9 mouse cellular contexts compared by ENCODE assay signal in the genomic region with DNA sequence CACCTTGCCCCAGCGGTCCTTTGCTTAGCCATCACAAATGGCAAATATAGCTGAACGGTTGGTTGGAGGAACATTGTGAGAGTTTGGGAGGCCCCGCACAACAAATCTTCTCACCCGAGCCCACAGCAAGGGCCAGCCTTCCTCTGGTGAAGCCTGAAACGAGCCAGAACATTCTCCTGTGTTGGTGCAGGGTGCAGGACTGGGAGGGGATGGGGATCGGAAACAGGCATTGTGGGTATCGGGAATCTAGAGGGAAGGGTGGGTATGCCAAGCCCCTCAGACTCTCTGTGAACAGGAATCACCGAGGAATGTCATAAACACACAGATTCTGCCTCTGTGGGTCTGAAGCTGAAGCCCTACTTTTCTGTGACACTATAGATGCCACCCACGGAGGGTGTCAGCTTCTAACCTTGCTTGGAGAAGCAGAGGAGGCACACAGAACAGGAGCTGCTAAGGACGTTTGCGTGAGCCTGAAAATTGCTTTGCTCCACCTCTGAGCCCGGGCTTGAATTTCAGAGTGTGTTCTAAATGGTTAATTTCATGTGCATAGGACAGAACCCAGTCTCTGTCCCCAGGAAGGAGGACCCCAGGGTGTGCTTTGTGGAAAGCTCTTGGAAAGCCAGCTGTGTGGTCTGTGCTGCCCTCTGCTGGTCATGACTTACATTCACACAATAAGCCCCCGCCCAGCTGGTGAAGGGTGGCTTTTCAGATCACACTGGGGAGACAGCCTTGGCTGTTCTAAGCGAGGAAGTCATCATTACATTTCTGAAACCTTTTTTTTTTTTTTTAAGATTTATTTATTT. TPM values are rescaled to one million over a fixed set of nuclear protein-coding genes. Genes with fewer than 3 reads are reported as not detected.
DNase-seq lines count a peak whose midpoint lies in the region; ATAC-seq and TF ChIP-seq lines count a peak whose summit lies in the region.
"Had no signal": no experiment of that assay in that cellular context is flagged by ENCODE, and none has a peak within 500 bp of the region (broad histone marks: within the 10 kb centered on the region; RNA-seq: fewer than 3 reads in every experiment).

No protein-coding gene starts in this region.

- peaks cover 26% of the 10 kb centered on the region for H3K4me1 ChIP-seq in heart, embryonic 13.5 days
- no peaks in the 10 kb centered on the region for H3K4me1 ChIP-seq in kidney, embryonic 16.5 days (ENCODE audit: insufficient read depth, low read length)
- H3K4me1 ChIP-seq in liver, embryonic 11.5 days (replicated peaks; ENCODE audit: control insufficient read depth, insufficient read depth, low read length) = no peaks in the 10 kb centered on the region
- H3K4me1 ChIP-seq in neural tube, embryonic 13.5 days (replicated peaks) = peaks cover 10% of the 10 kb centered on the region; the same call in 1 of the 2 replicates

- no peaks in the 10 kb centered on the region for H3K36me3 ChIP-seq in heart, embryonic 13.5 days
- H3K36me3 ChIP-seq in kidney, embryonic 16.5 days (ENCODE audit: insufficient read depth, low read length) = no peaks in the 10 kb centered on the region
- no peaks in the 10 kb centered on the region for H3K36me3 ChIP-seq in liver, embryonic 11.5 days (ENCODE audit: control insufficient read depth, insufficient read depth, low read length)
- no peaks in the 10 kb centered on the region for H3K36me3 ChIP-seq in neural tube, embryonic 13.5 days

- peak overlapping the region; percentile 56; the same call in 1 of the 2 replicates for H3K9ac ChIP-seq in heart, embryonic 13.5 days
- 0 out of 2 replicates have a peak overlapping the region, but pooled peaks have one; percentile 20 for H3K9ac ChIP-seq in kidney, embryonic 16.5 days (replicated peaks; ENCODE audit: low read length)
- H3K9ac ChIP-seq in liver, embryonic 11.5 days (ENCODE audit: low read depth, low read length) = no peak overlapping the region
- peak overlapping the region; percentile 45; the same call in 1 of the 2 replicates for H3K9ac ChIP-seq in neural tube, embryonic 13.5 days

- DNase-seq in CD4-positive, CD25-positive, alpha-beta regulatory T cell, adult 2 months (ENCODE audit: low read depth, low spot score) = peak; percentile 85
- peak; percentile 90 for DNase-seq in brain, embryonic 14.5 days (ENCODE audit: low read depth)
- peak; percentile 68 for DNase-seq in liver, embryonic 11.5 days (ENCODE audit: low spot score)
- DNase-seq in testis, postnatal 10 days (ENCODE audit: low spot score) = peak; percentile 88

- peak overlapping the region; percentile 16; the same call in 1 of the 2 replicates for H3K4me3 ChIP-seq in heart, embryonic 13.5 days
- no peak overlapping the region for H3K4me3 ChIP-seq in kidney, embryonic 16.5 days (ENCODE audit: low read length)
- no peak overlapping the region for H3K4me3 ChIP-seq in liver, embryonic 11.5 days (ENCODE audit: low read depth, low read length)
- H3K4me3 ChIP-seq in neural tube, embryonic 13.5 days = no peak overlapping the region
- H3K4me3 ChIP-seq: erythroblast, embryonic 14.5 days had no signal

- ATAC-seq in erythroblast, adult 5-6 weeks (replicated peaks; ENCODE audit: low FRiP score, poor library complexity, severe bottlenecking) = peak; percentile 69
- no peak for ATAC-seq in heart, embryonic 13.5 days (ENCODE audit: extremely low read depth, insufficient number of reproducible peaks, low FRiP score, low TSS enrichment)
- peak; percentile 85; the same call in 1 of the 2 replicates for ATAC-seq in kidney, embryonic 16.5 days (ENCODE audit: low FRiP score, low TSS enrichment)
- 0 out of 2 replicates have a peak, but pooled peaks have one; percentile 34 for ATAC-seq in liver, embryonic 11.5 days (replicated peaks; ENCODE audit: low FRiP score)
- ATAC-seq in neural tube, embryonic 13.5 days (ENCODE audit: low read depth) = peak; percentile 89

- peak overlapping the region; percentile 58 for H3K4me2 ChIP-seq in heart, embryonic 13.5 days
- H3K4me2 ChIP-seq in kidney, embryonic 16.5 days (replicated peaks; ENCODE audit: low read depth, low read length) = no peak overlapping the region
- H3K4me2 ChIP-seq in liver, embryonic 11.5 days = no peak overlapping the region
- peak overlapping the region; percentile 13; the same call in 1 of the 2 replicates for H3K4me2 ChIP-seq in neural tube, embryonic 13.5 days

- peak; percentile 90 for TF ChIP-seq CTCF in brain, embryonic 14.5 days (IDR thresholded peaks at IDR 0.05; ENCODE audit: borderline replicate concordance, extremely low read depth, insufficient read depth, insufficient read length)

- no peaks in the 10 kb centered on the region for H3K9me3 ChIP-seq in heart, embryonic 13.5 days
- no peaks in the 10 kb centered on the region for H3K9me3 ChIP-seq in kidney, embryonic 16.5 days (ENCODE audit: low read length)
- H3K9me3 ChIP-seq in liver, embryonic 11.5 days (ENCODE audit: control insufficient read depth, low read length) = no peaks in the 10 kb centered on the region
- H3K9me3 ChIP-seq in neural tube, embryonic 13.5 days = no peaks in the 10 kb centered on the region

- 37% methylated on average over 14 of the region's 14 CpGs for WGBS in heart, embryonic 13.5 days
- WGBS in kidney, embryonic 16.5 days = 49% methylated on average over 14 of the region's 14 CpGs
- 47% methylated on average over 14 of the region's 14 CpGs for WGBS in liver, embryonic 11.5 days
- 45% methylated on average over 14 of the region's 14 CpGs for WGBS in neural tube, embryonic 13.5 days

- no peaks in the 10 kb centered on the region for H3K27me3 ChIP-seq in heart, embryonic 13.5 days (replicated peaks)
- no peaks in the 10 kb centered on the region for H3K27me3 ChIP-seq in kidney, embryonic 16.5 days (ENCODE audit: insufficient read depth, low read length)
- H3K27me3 ChIP-seq in liver, embryonic 11.5 days (replicated peaks; ENCODE audit: control insufficient read depth, insufficient read depth, low read length) = no peaks in the 10 kb centered on the region; the same call in 1 of the 2 replicates
- H3K27me3 ChIP-seq in neural tube, embryonic 13.5 days = no peaks in the 10 kb centered on the region

- no peak overlapping the region for H3K27ac ChIP-seq in heart, embryonic 13.5 days (replicated peaks)
- H3K27ac ChIP-seq in kidney, embryonic 16.5 days (ENCODE audit: low read length) = no peak overlapping the region
- no peak overlapping the region for H3K27ac ChIP-seq in liver, embryonic 11.5 days (ENCODE audit: low read depth, low read length)
- no peak overlapping the region for H3K27ac ChIP-seq in neural tube, embryonic 13.5 days (replicated peaks)

- no peak for TF ChIP-seq POLR2A in brain, embryonic 14.5 days (IDR thresholded peaks at IDR 0.05; ENCODE audit: borderline replicate concordance, extremely low read depth, insufficient read depth, insufficient read length, poor library complexity, severe bottlenecking)

RNA-seq across cellular contexts. Expression of a gene that starts 7.6 kb away (rescaled TPM):
- polyA plus RNA-seq in brain, embryonic 14.5 days (2012; rRNA removed) = 3.1 and 3.9 TPM in 2 replicates
- total RNA-seq in erythroblast, adult 5-6 weeks (2015; ENCODE audit: low replicate concordance) = not detected in 2 replicates
- not detected in 2 replicates for total RNA-seq in erythroblast, adult 5-6 weeks (2017; ENCODE audit: low replicate concordance)
- 11.0 and 12.0 TPM in 2 replicates for polyA plus RNA-seq in heart, embryonic 13.5 days (2015; fragmentation: Nextera tagmentation; extraction: Ambion mirVana)
- polyA plus RNA-seq in kidney, embryonic 16.5 days (2015; fragmentation: Nextera tagmentation; extraction: Ambion mirVana) = 12.6 and 12.7 TPM in 2 replicates
- 9.7 and 10.7 TPM in 2 replicates for polyA plus RNA-seq in liver, embryonic 11.5 days (2014; fragmentation: Nextera tagmentation; extraction: Ambion mirVana)
- 11.3 and 14.4 TPM in 2 replicates for polyA plus RNA-seq in neural tube, embryonic 13.5 days (2015; fragmentation: Nextera tagmentation; extraction: Ambion mirVana)
- polyA plus RNA-seq: erythroblast, embryonic 14.5 days had no signal

RNA-seq across cellular contexts. Expression of a gene that starts 29.0 kb away (rescaled TPM):
- polyA plus RNA-seq in brain, embryonic 14.5 days (2012; rRNA removed) = 88.4 and 99.9 TPM in 2 replicates
- total RNA-seq in erythroblast, adult 5-6 weeks (2015; ENCODE audit: low replicate concordance) = 18.6 and 72.8 TPM in 2 replicates
- total RNA-seq in erythroblast, adult 5-6 weeks (2017; ENCODE audit: low replicate concordance) = 18.1 and 27.4 TPM in 2 replicates
- polyA plus RNA-seq in heart, embryonic 13.5 days (2015; fragmentation: Nextera tagmentation; extraction: Ambion mirVana) = 176 and 192 TPM in 2 replicates
- polyA plus RNA-seq in kidney, embryonic 16.5 days (2015; fragmentation: Nextera tagmentation; extraction: Ambion mirVana) = 195 and 200 TPM in 2 replicates
- 131 and 132 TPM in 2 replicates for polyA plus RNA-seq in liver, embryonic 11.5 days (2014; fragmentation: Nextera tagmentation; extraction: Ambion mirVana)
- 103 and 109 TPM in 2 replicates for polyA plus RNA-seq in neural tube, embryonic 13.5 days (2015; fragmentation: Nextera tagmentation; extraction: Ambion mirVana)

RNA-seq across cellular contexts. Expression of a gene that starts 37.7 kb away (rescaled TPM):
- 6.7 and 7.3 TPM in 2 replicates for polyA plus RNA-seq in brain, embryonic 14.5 days (2012; rRNA removed)
- total RNA-seq in erythroblast, adult 5-6 weeks (2015; ENCODE audit: low replicate concordance) = 8.2 and 10.2 TPM in 2 replicates
- total RNA-seq in erythroblast, adult 5-6 weeks (2017; ENCODE audit: low replicate concordance) = 3.5 and 7.1 TPM in 2 replicates
- polyA plus RNA-seq in heart, embryonic 13.5 days (2015; fragmentation: Nextera tagmentation; extraction: Ambion mirVana) = 55.7 and 59.7 TPM in 2 replicates
- polyA plus RNA-seq in kidney, embryonic 16.5 days (2015; fragmentation: Nextera tagmentation; extraction: Ambion mirVana) = 32.5 and 35.8 TPM in 2 replicates
- 16.1 and 18.6 TPM in 2 replicates for polyA plus RNA-seq in liver, embryonic 11.5 days (2014; fragmentation: Nextera tagmentation; extraction: Ambion mirVana)
- polyA plus RNA-seq in neural tube, embryonic 13.5 days (2015; fragmentation: Nextera tagmentation; extraction: Ambion mirVana) = 9.1 and 10.9 TPM in 2 replicates
- polyA plus RNA-seq: erythroblast, embryonic 14.5 days had no signal

Comparison
In these comparisons a context has a peak if more than half of its experiments do, and no peak if none do; other contexts are left out.
1. H3K4me2 ChIP-seq: peak in heart, embryonic 13.5 days (single experiment) and neural tube, embryonic 13.5 days (single experiment); none in kidney, embryonic 16.5 days (single experiment) and liver, embryonic 11.5 days (single experiment).
2. Peak in every context shown above with its lines, with median percentiles within 50 percentile points of each other: DNase-seq.